Mouse (Mus musculus) layer of hippocampus, adult 9-10 months (tissue): ENCODE results near the gene AI464131.
"Not testable (repeated sequence)": the region's sequence is repeated elsewhere in the genome, so short reads cannot be mapped to it uniquely, and the experiment has no call there.

Experiments
- DNase-seq: peaks from one replicate; pipeline ENCODE4 v3.0.0; 2022; ENCODE audit warnings: low spot score

The AI464131 gene

GRCm38 (mm10) chr4:41470051-41470683 lies 32.7 kb downstream of the AI464131 start:
- no peak for DNase-seq

DNA sequence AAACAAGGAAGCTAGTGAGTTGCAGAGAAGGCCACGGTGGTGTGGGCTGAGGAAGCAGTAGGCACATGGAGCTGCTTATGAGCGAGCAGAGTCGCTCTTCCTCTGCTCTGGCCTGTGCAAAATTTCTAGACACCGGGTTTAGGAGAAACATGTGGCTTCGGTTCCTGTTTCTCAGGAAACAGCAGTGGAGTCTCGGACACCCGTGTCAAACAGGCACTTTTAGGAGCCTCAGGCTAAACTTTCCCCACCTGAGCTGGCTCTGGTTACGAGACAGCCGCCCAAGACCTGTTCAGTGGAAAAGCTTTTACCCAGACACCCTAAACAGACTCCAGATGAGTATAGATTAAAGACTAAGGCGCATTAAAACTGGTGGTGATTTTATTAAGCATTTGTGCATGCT lies 33.7 kb downstream of the AI464131 start:
- DNase-seq = no peak

GRCm38 (mm10) chr4:41468396-41469080 lies 34.3 kb downstream of the AI464131 start:
- DNase-seq = no peak

DNA sequence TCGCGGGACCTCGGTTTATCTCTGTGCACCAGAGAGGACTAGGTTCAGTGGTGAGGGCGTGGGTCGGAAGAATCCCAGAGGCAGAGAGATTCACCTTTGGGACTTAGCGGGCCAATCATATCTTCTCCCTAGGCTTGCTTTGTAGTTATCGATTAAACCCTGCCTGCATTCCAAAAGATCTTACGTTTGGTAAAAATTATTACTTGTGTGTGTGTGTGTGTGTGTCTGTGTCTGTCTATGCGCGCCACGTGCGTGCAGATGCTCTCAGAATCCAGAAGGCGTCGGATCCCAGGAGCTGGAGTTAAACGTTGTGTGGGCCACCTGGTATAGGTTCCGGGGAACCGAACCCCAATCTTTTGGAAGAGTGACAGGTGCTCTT lies 37.6 kb downstream of the AI464131 start:
- no peak for DNase-seq

DNA sequence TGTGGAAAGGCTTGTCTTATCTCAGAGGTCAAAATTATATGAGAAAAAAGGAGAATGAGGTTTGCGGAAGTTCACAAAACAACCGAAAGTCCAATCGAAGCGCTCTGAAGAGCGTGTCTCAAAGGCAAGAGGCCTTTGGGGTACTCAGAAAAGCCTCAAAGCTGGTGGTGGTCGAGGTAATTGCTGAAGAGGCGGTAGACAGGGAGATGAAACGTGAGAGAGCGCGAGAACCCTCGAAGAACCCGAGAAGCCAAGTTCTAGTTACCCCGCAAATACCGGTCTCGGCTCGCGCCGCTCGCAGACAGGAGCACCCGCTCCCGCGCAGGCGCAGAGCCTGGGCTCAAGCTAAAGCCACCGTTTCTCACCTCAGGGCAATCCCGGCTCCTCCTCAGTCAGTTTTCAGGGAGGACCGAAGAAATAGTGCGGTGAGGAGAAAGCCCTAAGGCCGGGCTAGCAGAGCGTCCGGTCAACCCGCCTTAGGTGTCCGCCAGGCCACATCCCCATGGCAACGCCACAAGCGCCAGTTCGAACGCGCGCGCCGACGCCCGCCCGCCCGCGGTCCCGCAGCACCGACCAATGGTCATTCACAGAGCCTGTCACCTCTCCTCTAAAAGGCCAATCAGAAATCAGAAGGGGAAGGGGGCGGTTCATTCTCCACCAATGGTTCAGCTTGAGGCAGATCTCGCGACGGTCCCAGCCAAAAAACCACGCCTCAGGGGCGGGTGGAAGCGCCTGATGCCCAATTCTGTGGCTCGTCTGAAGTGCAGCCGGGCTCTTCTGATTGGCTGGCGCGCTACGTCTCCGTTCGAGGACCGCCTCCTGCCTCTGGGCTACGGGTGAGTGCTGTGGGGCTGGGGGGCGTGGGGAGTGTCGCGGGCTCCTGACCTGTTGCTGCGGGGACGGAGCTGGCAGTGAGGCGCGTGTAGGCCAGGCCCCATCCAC lies 38.3 kb downstream of the AI464131 start, which contains the start of the genes Kif24 and Nudt2:
Kif24 (minus strand) TSS at position 543 of the 942 bp plus-strand sequence.
Nudt2 (plus strand) TSS at position 807 of the 942 bp plus-strand sequence.
- DNase-seq = peak; percentile 98

DNA sequence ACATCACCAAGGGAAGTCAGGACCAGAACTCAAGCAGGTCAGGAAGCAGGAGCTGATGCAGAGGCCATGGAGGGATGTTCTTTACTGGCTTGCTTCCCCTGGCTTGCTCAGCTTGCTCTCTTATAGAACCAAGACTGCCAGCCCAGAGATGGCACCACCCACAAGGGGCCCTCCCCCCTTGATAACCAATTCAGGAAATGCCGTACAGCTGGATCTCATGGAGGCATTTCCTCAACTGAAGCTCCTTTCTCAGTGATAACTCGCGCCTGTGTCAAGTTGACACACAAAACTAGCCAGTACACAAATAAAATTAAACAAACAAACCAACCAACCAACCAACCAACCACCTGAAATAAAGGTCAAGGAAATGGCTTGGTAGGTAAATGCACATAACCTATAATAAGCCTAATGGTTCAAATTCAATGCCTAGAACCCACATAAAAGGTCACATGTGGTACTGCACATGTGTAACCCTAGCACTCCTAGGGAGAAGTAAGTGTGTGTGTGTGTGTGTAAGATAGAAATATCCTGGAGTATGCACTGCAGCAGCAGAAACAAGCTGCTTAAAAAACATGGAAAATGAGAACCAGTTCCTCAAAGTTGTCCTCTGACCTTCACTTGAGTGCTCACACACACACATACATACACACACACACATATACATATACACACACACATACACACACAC lies 39.7 kb downstream of the AI464131 start:
- not testable (repeated sequence) for DNase-seq

DNA sequence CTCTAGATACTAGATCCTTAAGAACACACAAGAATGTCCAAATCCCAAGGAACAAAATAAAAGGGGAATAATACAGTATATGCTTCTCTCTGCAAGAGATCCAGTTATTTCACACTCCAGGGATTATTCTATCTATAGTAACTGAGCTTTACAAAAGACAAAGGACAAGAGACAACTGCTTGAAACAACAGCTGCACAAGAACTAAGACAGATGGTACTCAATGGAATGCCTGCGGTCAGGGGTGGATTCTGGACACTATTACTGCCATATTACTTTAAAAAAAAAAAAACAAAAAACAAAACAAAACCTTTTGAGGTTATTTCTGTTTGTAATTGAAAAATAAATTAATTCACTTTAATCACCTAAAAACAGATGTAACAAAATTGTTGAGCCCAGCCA lies 42.2 kb downstream of the AI464131 start:
- no peak for DNase-seq

- DNase-seq = no peak
These were observed 55.3 kb downstream of the AI464131 start for GRCm38 (mm10) chr4:41447595-41447994.
